Mouse (Mus musculus): ENCODE results near the gene Phf5a. TPM values are rescaled to one million over a fixed set of nuclear protein-coding genes. Genes with fewer than 3 reads are reported as not detected.

Phf5a gene
- polyA plus RNA-seq, 1 experiment from 2014 or later: 157 TPM

DNA sequence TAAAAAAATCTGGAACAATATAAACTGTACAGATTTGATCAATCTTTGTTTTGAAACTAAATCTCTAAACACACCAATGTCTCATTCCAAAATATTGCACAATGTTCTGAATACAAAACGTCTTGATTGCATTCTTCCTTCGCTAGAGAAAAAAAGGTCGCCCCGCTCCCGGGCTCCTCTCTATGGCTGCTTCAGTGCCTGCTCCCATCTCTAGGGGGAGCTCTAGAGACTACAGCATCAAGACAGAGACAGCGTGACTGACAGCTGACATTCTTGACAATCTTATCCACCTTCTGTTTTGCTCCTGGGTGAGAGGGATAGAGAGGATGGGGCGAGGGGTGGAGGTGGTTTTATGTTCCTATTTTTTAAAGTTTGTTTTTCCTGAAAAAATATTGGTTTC, 23.4 kb downstream of the Phf5a start:
- Histone ChIP-seq H3K4me3 (ENCODE audit: low read depth, low read length) (no peak overlapping the region), H3K9ac (replicated peaks; ENCODE audit: low read depth, low read length) (no peak overlapping the region), H3K4me1 (ENCODE audit: control insufficient read depth, insufficient read depth, low read length) (no peaks in the 10 kb centered on the region), H3K9me3 (ENCODE audit: control insufficient read depth, low read depth, low read length) (no peaks in the 10 kb centered on the region), H3K36me3 (ENCODE audit: control insufficient read depth, insufficient read depth, low read length) (peaks cover 42% of the 10 kb centered on the region), H3K27ac (ENCODE audit: low read length) (no peak overlapping the region), H3K4me2 (replicated peaks; ENCODE audit: low read depth, low read length) (no peak overlapping the region), H3K27me3 (ENCODE audit: control insufficient read depth, insufficient read depth, low read length) (no peaks in the 10 kb centered on the region)
- ATAC-seq (ENCODE audit: insufficient number of reproducible peaks, insufficient read depth, low FRiP score, low read depth): no peak
- WGBS: 45% methylated on average over 7 of the region's 7 CpGs

DNA sequence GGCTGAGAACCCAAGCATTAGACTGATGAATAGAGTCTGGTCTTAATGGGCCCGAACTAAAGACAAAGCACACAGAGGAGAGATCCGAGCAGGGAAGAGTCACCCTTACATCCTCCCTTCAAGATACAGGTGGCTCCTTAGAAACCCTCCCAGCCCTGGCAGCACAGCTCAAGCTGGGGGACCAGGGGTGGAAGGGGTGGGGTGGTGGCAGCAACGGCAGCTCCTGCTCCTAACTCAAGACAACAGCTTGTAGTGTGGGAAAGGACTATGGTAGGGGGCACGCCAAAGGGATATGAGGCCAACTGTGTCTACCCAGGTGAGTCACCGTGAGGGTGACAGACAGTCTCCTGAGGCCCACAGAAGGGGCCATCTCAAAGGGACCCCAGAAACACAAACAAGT, 23.9 kb downstream of the Phf5a start:
- WGBS: 82% methylated on average over 5 of the region's 5 CpGs
- H3K27ac ChIP-seq (ENCODE audit: low read length): no peak overlapping the region

DNA sequence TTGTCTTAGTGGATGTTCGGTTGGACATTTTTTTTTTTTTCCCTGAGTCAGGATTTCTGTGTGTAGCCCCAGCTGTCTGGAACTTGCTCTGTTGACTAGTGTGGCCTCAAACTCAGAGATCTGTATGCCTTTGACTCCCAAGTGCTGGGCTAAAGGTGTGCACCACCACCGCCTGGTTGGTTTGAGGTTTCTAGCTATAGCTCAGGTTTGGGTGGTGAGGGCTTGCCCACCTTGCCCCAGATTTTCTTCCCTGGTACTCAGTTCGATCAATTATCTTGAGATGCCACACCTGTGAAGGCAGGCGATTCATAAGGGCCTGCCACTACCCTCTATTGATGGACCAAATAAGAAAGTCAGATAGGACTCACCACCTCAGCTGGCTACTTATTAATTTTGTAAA, 24.6 kb downstream of the Phf5a start:
- H3K27ac ChIP-seq (ENCODE audit: low read length): no peak overlapping the region

More for the DNA sequence above, 23.9 kb downstream of the Phf5a start:
- Histone ChIP-seq H3K36me3 (ENCODE audit: control insufficient read depth, insufficient read depth, low read length) (peaks cover 42% of the 10 kb centered on the region), H3K9ac (replicated peaks; ENCODE audit: low read depth, low read length) (no peak overlapping the region), H3K27me3 (ENCODE audit: control insufficient read depth, insufficient read depth, low read length) (no peaks in the 10 kb centered on the region), H3K4me2 (replicated peaks; ENCODE audit: low read depth, low read length) (no peak overlapping the region), H3K4me3 (ENCODE audit: low read depth, low read length) (no peak overlapping the region), H3K9me3 (ENCODE audit: control insufficient read depth, low read depth, low read length) (no peaks in the 10 kb centered on the region), H3K4me1 (ENCODE audit: control insufficient read depth, insufficient read depth, low read length) (no peaks in the 10 kb centered on the region)
- no peak for ATAC-seq (ENCODE audit: insufficient number of reproducible peaks, insufficient read depth, low FRiP score, low read depth)

DNA sequence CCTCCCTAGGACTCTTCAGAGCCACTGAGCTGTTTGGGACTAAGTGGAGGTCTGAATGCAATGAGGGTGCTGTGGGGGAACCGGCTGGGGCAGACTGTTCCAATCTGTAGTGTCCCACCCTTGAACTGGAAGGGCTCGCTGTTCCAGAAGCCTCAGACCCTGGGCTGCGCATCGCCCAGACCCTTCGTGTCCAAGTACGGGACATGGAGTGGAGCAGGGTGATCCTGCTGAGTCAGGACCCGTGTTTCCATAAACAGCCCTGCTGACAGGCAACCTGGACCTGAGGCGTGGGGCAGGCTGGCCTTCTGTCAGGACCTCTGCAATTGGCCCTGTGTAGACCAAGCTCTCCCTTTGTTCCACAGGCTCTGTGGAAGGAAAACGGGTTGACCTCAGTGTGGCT, 25.0 kb downstream of the Phf5a start:
- WGBS: 87% methylated on average over 9 of the region's 9 CpGs
- no peak overlapping the region for H3K4me2 ChIP-seq (replicated peaks; ENCODE audit: low read depth, low read length)
- no peaks in the 10 kb centered on the region for H3K9me3 ChIP-seq (ENCODE audit: control insufficient read depth, low read depth, low read length)
- no peaks in the 10 kb centered on the region for H3K27me3 ChIP-seq (ENCODE audit: control insufficient read depth, insufficient read depth, low read length)
- ATAC-seq (ENCODE audit: insufficient number of reproducible peaks, insufficient read depth, low FRiP score, low read depth): no peak
- no peaks in the 10 kb centered on the region for H3K4me1 ChIP-seq (ENCODE audit: control insufficient read depth, insufficient read depth, low read length)
- H3K9ac ChIP-seq (replicated peaks; ENCODE audit: low read depth, low read length): no peak overlapping the region
- H3K27ac ChIP-seq (ENCODE audit: low read length): no peak overlapping the region
- H3K36me3 ChIP-seq (ENCODE audit: control insufficient read depth, insufficient read depth, low read length): peaks cover 36% of the 10 kb centered on the region
- no peak overlapping the region for H3K4me3 ChIP-seq (ENCODE audit: low read depth, low read length)

More for the DNA sequence above, 24.6 kb downstream of the Phf5a start:
- Histone ChIP-seq H3K4me3 (ENCODE audit: low read depth, low read length) (no peak overlapping the region), H3K9me3 (ENCODE audit: control insufficient read depth, low read depth, low read length) (no peaks in the 10 kb centered on the region), H3K9ac (replicated peaks; ENCODE audit: low read depth, low read length) (no peak overlapping the region), H3K4me2 (replicated peaks; ENCODE audit: low read depth, low read length) (no peak overlapping the region), H3K4me1 (ENCODE audit: control insufficient read depth, insufficient read depth, low read length) (no peaks in the 10 kb centered on the region), H3K36me3 (ENCODE audit: control insufficient read depth, insufficient read depth, low read length) (peaks cover 38% of the 10 kb centered on the region), H3K27me3 (ENCODE audit: control insufficient read depth, insufficient read depth, low read length) (no peaks in the 10 kb centered on the region)
- ATAC-seq (ENCODE audit: insufficient number of reproducible peaks, insufficient read depth, low FRiP score, low read depth): no peak
- WGBS: 76% methylated on average over 4 of the region's 4 CpGs

DNA sequence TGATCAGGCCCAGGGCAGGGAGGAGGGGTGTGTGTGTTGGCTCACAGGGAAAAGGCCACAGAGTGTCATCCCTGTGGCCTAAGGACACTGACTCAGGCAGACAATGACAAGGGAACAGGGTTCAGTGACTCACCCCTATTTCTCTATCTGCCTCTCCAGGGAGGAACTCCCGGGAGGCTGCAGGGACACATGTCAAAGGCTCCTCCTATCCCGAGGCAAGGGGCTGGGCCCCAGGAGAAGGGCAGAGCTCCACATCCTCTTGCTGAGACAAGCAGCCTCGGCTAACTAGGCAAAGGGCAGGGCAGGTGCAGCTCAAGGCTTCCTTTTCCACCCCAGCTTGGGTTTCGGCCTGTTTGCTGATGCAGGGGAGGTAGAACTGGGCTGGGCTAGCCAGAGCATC, 26.0 kb downstream of the Phf5a start:
- no peak overlapping the region for H3K27ac ChIP-seq (ENCODE audit: low read length)
- H3K4me1 ChIP-seq (ENCODE audit: control insufficient read depth, insufficient read depth, low read length): no peaks in the 10 kb centered on the region
- H3K9me3 ChIP-seq (ENCODE audit: control insufficient read depth, low read depth, low read length): no peaks in the 10 kb centered on the region
- H3K27me3 ChIP-seq (ENCODE audit: control insufficient read depth, insufficient read depth, low read length): no peaks in the 10 kb centered on the region
- H3K4me3 ChIP-seq (ENCODE audit: low read depth, low read length): no peak overlapping the region
- 27% methylated on average over 4 of the region's 4 CpGs for WGBS
- no peak for ATAC-seq (ENCODE audit: insufficient number of reproducible peaks, insufficient read depth, low FRiP score, low read depth)
- H3K4me2 ChIP-seq (replicated peaks; ENCODE audit: low read depth, low read length): no peak overlapping the region
- peaks cover 25% of the 10 kb centered on the region for H3K36me3 ChIP-seq (ENCODE audit: control insufficient read depth, insufficient read depth, low read length)
- H3K9ac ChIP-seq (replicated peaks; ENCODE audit: low read depth, low read length): no peak overlapping the region

DNA sequence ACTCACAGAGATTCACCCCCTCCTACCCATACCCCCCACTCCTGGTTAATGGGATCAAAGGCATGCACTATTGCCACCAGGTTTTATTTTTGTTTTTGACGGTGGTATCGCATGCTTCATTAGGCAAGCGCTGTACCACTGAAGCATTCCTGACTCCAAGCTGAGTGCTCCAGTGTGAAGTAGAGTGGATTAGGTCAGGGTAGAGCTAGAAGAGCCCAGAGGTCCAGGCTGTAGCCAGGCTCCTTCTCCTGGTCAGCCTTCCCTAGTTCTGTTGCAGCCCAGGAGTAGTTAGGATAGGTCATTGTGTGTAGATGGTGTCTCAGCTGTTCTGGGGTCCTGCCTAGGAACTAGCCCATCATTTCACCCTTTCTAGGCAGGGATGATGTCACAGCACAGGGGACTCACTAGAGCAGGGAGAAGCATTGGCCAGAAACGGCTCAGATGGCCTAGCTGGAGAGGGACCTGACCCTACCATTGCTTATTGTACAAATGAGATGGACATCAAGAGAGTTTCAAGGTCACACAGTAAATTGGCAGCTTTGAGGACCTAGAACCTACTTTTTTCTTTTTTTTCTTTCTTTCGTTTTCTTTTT, 26.6 kb downstream of the Phf5a start:
- Histone ChIP-seq H3K4me2 (replicated peaks; ENCODE audit: low read depth, low read length) (no peak overlapping the region), H3K27ac (ENCODE audit: low read length) (no peak overlapping the region), H3K9me3 (ENCODE audit: control insufficient read depth, low read depth, low read length) (no peaks in the 10 kb centered on the region), H3K27me3 (ENCODE audit: control insufficient read depth, insufficient read depth, low read length) (no peaks in the 10 kb centered on the region), H3K36me3 (ENCODE audit: control insufficient read depth, insufficient read depth, low read length) (peaks cover 19% of the 10 kb centered on the region), H3K9ac (replicated peaks; ENCODE audit: low read depth, low read length) (no peak overlapping the region), H3K4me3 (ENCODE audit: low read depth, low read length) (no peak overlapping the region), H3K4me1 (ENCODE audit: control insufficient read depth, insufficient read depth, low read length) (no peaks in the 10 kb centered on the region)
- no peak for ATAC-seq (ENCODE audit: insufficient number of reproducible peaks, insufficient read depth, low FRiP score, low read depth)
- 83% methylated on average over 5 of the region's 5 CpGs for WGBS

DNA sequence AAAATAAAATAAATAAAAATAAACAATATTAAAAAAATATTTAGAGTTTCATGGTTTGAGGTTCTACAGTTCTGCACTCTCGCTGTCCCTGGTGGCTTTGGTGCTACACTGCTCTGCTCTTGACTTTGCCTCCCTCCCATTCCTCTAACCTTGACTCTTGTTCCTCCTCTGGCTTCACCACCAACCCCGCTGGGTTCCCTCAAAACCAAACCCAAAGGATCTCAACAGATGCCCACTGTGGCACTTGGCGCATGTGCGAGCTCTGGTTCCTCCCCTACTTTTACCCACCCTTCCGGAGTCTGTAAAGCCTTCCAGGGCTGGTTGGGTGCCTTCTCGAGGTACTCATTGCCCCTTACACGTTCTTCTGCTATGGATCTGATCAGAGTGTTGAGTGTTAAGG, 29.4 kb downstream of the Phf5a start:
- Histone ChIP-seq H3K4me2 (replicated peaks; ENCODE audit: low read depth, low read length) (no peak overlapping the region), H3K4me1 (ENCODE audit: control insufficient read depth, insufficient read depth, low read length) (no peaks in the 10 kb centered on the region), H3K27ac (ENCODE audit: low read length) (no peak overlapping the region), H3K9ac (replicated peaks; ENCODE audit: low read depth, low read length) (no peak overlapping the region), H3K27me3 (ENCODE audit: control insufficient read depth, insufficient read depth, low read length) (no peaks in the 10 kb centered on the region), H3K9me3 (ENCODE audit: control insufficient read depth, low read depth, low read length) (no peaks in the 10 kb centered on the region), H3K4me3 (ENCODE audit: low read depth, low read length) (no peak overlapping the region), H3K36me3 (ENCODE audit: control insufficient read depth, insufficient read depth, low read length) (no peaks in the 10 kb centered on the region)
- 82% methylated on average over 7 of the region's 7 CpGs for WGBS
- ATAC-seq (ENCODE audit: insufficient number of reproducible peaks, insufficient read depth, low FRiP score, low read depth): no peak

DNA sequence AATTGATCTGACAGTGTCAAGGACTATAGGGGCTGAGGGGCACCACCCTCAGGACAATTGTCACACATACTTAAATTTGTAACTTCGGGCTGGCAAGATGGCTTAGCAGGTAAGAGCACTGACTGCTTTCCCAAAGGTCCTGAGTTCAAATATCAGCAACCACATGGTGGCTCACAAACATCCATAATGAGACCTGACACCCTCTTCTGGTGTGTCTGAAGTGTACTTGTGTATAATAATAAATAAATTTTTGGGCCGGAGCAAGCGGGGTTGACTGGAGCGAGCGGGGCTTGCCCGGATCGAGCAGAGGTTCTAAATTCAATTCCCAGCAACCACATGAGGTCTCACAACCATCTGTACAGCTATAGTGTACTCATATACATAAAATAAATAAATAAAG, 31.4 kb downstream of the Phf5a start:
- no peak for ATAC-seq (ENCODE audit: insufficient number of reproducible peaks, insufficient read depth, low FRiP score, low read depth)
- H3K36me3 ChIP-seq (ENCODE audit: control insufficient read depth, insufficient read depth, low read length): no peaks in the 10 kb centered on the region

DNA sequence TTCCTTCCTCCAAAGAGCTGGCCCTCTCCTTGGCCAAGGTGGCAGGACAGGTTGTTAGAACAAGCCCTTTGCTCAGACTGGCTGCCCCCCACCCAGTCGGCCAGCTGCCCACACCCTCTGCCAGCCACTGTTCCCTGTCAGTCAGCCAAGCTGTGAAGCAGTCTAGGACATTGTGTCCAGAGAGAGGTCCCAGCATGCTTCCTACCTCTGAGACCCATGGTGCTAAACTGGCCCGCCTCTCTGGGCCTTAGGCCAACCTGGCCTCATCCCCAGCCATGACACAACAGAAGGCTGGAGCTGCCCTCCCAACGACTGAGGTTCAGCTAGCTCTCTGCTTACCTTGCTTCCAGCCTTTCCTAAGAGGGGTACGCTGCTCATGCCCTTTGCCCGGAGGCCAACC, 32.1 kb downstream of the Phf5a start:
- Histone ChIP-seq H3K27ac (ENCODE audit: low read length) (no peak overlapping the region), H3K27me3 (ENCODE audit: control insufficient read depth, insufficient read depth, low read length) (no peaks in the 10 kb centered on the region), H3K9ac (replicated peaks; ENCODE audit: low read depth, low read length) (no peak overlapping the region), H3K4me2 (replicated peaks; ENCODE audit: low read depth, low read length) (no peak overlapping the region), H3K36me3 (ENCODE audit: control insufficient read depth, insufficient read depth, low read length) (no peaks in the 10 kb centered on the region), H3K4me1 (ENCODE audit: control insufficient read depth, insufficient read depth, low read length) (peaks cover 16% of the 10 kb centered on the region), H3K9me3 (ENCODE audit: control insufficient read depth, low read depth, low read length) (no peaks in the 10 kb centered on the region), H3K4me3 (ENCODE audit: low read depth, low read length) (no peak overlapping the region)
- ATAC-seq (ENCODE audit: insufficient number of reproducible peaks, insufficient read depth, low FRiP score, low read depth): no peak
- 68% methylated on average over 5 of the region's 5 CpGs for WGBS

More for the DNA sequence above, 31.4 kb downstream of the Phf5a start:
- WGBS: 86% methylated on average over 7 of the region's 7 CpGs
- Histone ChIP-seq H3K4me1 (ENCODE audit: control insufficient read depth, insufficient read depth, low read length) (peaks cover 16% of the 10 kb centered on the region), H3K27me3 (ENCODE audit: control insufficient read depth, insufficient read depth, low read length) (no peaks in the 10 kb centered on the region), H3K27ac (ENCODE audit: low read length) (no peak overlapping the region), H3K4me3 (ENCODE audit: low read depth, low read length) (no peak overlapping the region), H3K9ac (replicated peaks; ENCODE audit: low read depth, low read length) (no peak overlapping the region), H3K4me2 (replicated peaks; ENCODE audit: low read depth, low read length) (no peak overlapping the region), H3K9me3 (ENCODE audit: control insufficient read depth, low read depth, low read length) (no peaks in the 10 kb centered on the region)

Data from stomach, embryonic 14.5 days (tissue).